Mouse (Mus musculus) layer of hippocampus, adult 2 months (tissue): ENCODE measurements at regions not wholly inside any gene's neighbourhood (a gene's known extent, or its start where the extent isn't known, plus 50 kb on each side); places are given as distances from the start of the nearest gene placed in this dataset.

Experiments used
- DNase-seq, 2 experiments: peaks; one replicate each; pipeline ENCODE4 v3.0.0; 2022; ENCODE audit warnings: low spot score in 2 of 2
- H3K27ac ChIP-seq: fragments of 200-600 bp; 2 replicates; pipeline ENCODE4 v1.8.1; 2022
- H3K4me3 ChIP-seq: fragments of 200-600 bp; 2 replicates; pipeline ENCODE4 v1.8.1; 2022; ENCODE audit warnings: mild to moderate bottlenecking
- CTCF ChIP-seq: fragments of 200-600 bp; conservative IDR thresholded peaks from 2 replicates; pipeline ENCODE4 v1.8.1; 2022; ENCODE audit warnings: antibody characterized with exemption, mild to moderate bottlenecking, moderate library complexity

- no peak overlapping the region for H3K4me3 ChIP-seq
- no peak for TF ChIP-seq CTCF
- no peak overlapping the region for H3K27ac ChIP-seq
- no peak for DNase-seq
Measured at GRCm38 (mm10) chr3:50899830-50900350, 324.4 kb upstream of the Noct start.

DNA sequence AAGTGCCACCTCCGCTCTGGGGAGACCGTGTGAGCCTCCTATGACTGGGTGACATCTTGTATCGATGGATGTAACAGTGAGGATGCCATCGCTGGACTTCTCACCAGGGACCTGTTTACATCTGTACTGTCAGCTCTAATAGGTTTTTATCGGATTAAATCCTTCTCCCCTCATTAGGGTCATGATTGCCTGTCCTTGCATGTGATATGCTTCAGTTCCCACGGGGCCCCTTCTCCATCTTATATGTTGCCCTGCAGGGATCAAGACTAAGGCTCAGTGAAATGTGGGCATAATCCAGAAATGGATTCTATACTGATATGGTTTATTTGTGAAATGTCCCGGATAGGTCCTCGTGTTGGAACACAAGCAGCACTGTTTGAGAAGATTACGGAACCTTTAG lies 323.7 kb upstream of the Noct start:
- Histone ChIP-seq H3K27ac (no peak overlapping the region), H3K4me3 (no peak overlapping the region)
- DNase-seq = no peak
- no peak for TF ChIP-seq CTCF

DNA sequence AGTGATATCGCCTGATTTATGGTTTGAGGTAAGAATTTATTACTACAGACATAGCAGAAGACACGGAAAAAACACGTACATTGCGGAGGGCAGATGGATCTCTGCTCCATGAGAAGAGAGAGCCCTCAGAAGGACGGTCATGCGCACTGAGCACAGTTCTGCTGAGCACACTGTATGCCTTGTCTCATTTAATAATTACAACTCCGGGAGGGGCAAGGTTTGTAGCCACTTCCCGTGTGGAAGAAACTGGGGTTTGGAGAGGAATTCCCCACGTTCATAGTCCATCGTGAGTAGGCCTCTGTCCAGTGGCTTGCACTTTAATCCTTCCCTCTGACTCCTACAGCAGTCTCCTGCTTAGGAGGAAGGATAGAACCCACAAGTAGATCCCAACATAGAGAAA lies 322.9 kb upstream of the Noct start:
- no peak for DNase-seq
- Histone ChIP-seq H3K27ac (no peak overlapping the region), H3K4me3 (no peak overlapping the region)
- no peak for TF ChIP-seq CTCF

- peak overlapping the region; percentile 74; the same call in 1 of the 2 replicates for H3K27ac ChIP-seq
- no peak overlapping the region for H3K4me3 ChIP-seq
- TF ChIP-seq CTCF = no peak
- peak; percentile 46 to 60 for DNase-seq
Measured at GRCm38 (mm10) chr3:50902933-50903332, 321.3 kb upstream of the Noct start.

DNA sequence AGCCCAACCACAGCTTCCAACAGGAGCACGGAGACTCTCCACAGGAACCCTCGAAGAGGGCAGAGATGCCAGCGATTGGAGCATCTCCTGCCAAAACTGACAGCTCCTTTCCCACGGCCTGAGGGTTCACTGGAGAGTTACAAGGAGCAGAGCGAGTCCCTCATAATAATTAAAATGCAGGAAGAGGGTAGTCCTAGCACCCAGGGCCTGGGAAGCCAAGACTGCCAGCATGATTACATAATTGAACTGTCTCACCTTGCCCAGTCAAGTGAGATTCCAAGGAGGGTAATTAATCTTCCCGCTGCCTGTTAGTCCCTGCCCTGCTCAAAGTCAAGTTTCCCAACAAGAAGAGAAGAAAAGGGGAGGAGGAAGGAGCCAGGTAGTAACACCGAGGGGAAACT lies 319.5 kb upstream of the Noct start:
- DNase-seq = no peak
- Histone ChIP-seq H3K4me3 (no peak overlapping the region), H3K27ac (peak overlapping the region; percentile 49; the same call in 1 of the 2 replicates)
- no peak for TF ChIP-seq CTCF

DNA sequence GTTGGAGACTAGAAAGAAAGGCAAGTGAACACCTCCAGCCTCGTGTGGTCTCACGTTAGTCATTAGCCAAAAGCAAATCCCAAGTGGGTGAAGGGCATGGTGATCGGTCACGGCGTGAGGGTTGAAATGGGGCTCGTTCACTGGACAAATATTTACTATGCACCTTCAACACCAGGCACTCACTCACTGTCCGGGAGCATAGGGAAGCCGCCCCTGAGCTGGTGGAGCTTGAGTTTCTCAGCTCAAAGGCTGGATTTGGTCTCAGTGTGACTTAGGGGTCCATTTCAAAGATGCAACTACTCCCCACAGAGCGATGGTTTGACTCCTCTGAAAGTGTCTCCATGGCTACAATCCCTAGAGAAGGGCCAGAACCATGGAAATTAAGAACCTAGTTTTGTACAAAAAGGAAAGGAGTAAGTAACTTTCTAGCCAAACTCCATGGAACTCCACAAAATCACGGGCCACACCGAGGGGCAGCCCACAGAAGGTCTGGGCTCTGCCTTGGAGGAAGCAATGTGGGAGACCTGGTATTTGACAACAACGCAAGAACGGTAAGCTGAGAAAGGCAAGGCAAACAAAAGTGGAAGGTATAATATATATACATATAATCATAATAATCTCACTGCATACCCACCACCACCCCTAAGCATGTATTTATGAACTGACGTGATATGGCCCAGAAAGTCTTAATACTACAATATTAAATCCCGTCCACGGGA lies 318.8 kb upstream of the Noct start:
- Histone ChIP-seq H3K27ac (peak overlapping the region; percentile 91), H3K4me3 (peak overlapping the region; percentile 51)
- DNase-seq = no peak
- TF ChIP-seq CTCF = no peak

DNA sequence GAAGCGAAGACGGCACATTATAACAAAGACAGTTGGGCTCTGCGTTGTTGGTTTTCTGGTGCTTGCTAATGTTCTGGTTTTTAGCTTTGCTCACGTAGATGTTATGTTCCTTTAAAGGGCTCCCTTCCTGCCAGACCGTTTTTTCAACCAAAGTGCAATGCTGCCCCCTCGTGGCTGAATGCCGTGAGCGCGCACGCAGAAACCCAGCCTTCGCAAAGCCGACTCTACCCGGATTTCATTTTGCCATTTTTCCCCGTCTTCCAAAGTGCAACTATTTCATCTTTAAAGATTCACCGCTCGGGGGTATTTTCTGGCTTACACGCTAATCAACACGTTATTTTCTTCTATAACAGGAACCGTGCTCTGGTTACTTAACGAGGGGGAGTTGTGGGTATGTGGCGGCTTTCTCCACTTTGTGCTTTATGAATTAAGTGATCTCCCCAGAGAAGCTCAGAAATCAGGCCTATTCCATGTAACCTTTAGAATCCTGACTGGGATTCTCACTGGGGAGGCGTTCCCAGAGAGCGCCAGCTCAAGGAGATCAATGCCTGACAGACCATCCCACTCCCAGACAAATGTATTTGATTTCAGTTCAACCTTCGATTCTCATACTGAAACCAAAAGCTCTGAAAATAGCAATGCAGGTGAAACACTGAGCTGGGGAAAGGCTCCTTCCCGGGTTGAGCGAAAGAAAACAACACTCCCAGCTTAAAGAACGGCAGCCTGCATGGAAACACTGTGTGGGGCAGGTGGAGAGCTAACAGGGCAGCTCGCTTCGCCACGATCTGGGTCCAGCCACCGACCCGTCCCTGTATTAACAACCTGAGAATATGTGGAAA lies 318.0 kb upstream of the Noct start:
- peak overlapping the region; percentile 51 for H3K4me3 ChIP-seq
- peak; percentile 98 for TF ChIP-seq CTCF
- peak; percentile 93 to 99 for DNase-seq
- H3K27ac ChIP-seq = peak overlapping the region; percentile 91

DNA sequence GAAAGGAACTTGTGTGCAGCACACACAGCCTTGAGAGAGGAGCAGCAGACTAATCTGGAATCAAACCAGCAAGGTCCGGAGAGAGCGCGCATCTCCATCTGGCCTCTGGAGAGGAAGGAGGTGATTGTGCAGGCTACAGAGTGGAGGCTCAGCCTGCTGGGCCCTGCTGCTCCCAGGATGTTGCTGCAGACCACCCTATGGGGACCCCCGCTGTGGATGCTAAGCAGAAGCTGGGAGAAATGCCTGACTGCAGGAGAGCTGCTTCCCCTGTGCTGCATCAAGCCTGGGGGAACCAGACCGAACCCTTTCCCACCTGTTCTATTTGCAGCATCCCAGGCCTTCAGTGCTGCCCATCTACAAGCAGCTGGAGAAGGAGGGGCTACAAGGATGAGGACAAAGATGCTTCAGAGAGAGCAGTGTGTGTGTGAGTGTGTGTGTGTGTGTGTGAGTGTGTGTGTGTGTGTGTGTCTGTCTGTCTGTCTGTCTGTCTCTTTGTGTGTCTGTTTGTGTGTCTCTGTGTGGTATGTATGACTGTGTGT lies 311.2 kb upstream of the Noct start:
- no peak for DNase-seq
- no peak overlapping the region for H3K27ac ChIP-seq
- no peak for TF ChIP-seq CTCF
- H3K4me3 ChIP-seq = no peak overlapping the region

- TF ChIP-seq CTCF = no peak
- DNase-seq = peak in 1 of 2 experiments; percentile 21
- peak overlapping the region; percentile 17; the same call in 1 of the 2 replicates for H3K4me3 ChIP-seq
- peak overlapping the region; percentile 48; the same call in 1 of the 2 replicates for H3K27ac ChIP-seq
Measured at GRCm38 (mm10) chr3:50914866-50915365, 309.3 kb upstream of the Noct start.

DNA sequence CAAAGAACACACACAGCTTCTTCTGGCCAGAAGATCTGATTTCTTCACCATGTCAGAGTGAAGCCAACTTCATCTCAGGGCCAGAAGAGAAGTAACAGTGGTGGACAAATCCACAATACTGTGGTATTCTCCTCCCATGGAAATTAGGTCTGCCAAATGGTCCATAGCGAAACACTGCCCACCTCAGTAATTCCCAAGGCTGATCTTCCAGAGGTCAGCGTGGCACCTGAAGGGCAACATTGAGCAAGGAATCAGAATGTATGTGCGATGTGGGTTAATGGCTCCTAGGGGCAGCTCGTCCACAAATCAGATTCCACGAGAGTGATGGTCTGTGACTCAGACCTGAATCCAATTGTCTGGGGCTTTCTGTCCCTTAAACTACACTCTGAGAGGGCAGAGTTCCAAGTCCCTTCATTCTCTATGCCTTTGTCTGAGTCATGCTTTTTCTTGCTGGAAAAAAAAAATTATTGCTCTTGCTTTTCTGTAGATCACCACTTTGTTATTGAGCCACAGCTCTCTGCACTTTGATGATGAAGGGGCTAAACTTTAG lies 307.9 kb upstream of the Noct start:
- Histone ChIP-seq H3K4me3 (no peak overlapping the region), H3K27ac (no peak overlapping the region)
- TF ChIP-seq CTCF = no peak
- no peak for DNase-seq

GRCm38 (mm10) chr3:50922347-50922746 lies 301.9 kb upstream of the Noct start:
- no peak overlapping the region for H3K27ac ChIP-seq
- TF ChIP-seq CTCF = no peak
- DNase-seq = no peak
- H3K4me3 ChIP-seq = peak overlapping the region; percentile 23

- H3K27ac ChIP-seq = no peak overlapping the region
Measured at GRCm38 (mm10) chr3:50922832-50923231, 301.4 kb upstream of the Noct start.

DNA sequence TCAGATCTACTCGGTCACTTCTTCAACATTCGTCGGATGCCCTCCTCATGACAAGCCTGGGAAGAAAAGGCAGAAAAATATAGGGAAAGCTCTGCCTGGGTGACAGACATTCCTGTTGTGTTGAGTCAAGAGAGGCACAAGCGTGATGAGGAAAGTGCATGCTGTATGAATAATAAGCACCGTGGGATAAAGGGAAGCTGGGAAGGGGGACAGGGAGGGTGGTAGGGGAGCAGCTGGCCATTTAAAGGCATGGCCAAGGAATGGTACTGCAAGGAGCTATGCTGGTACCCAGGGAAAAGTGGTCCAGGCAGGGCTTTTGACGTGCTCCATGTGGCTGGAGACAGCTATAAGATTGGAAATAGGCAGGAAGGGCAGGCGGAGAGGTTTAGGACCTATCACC lies 300.9 kb upstream of the Noct start:
- Histone ChIP-seq H3K27ac (no peak overlapping the region), H3K4me3 (no peak overlapping the region)
- no peak for TF ChIP-seq CTCF
- no peak for DNase-seq

More at GRCm38 (mm10) chr3:50922832-50923231, 301.4 kb upstream of the Noct start:
- H3K4me3 ChIP-seq = peak overlapping the region; percentile 23
- DNase-seq = no peak
- TF ChIP-seq CTCF = no peak
